Mouse (Mus musculus): ENCODE measurements around the gene Prkcz. TPM values are rescaled to one million over a fixed set of nuclear protein-coding genes. Genes with fewer than 3 reads are reported as not detected.
A peak's percentile ranks its signal among the peaks of the same experiment; 100 is the strongest.

Gene Prkcz
- total and polyA plus RNA-seq, 2 experiments from 2014 or later, result 104 to 106 TPM

GRCm38 (mm10) chr4:155366784-155367183, 5.6 kb upstream of the Prkcz start:
- DNase-seq (ENCODE audit: low spot score) (no peak), ATAC-seq (ENCODE audit: low FRiP score) (no peak)
- Histone ChIP-seq H3K27ac (ENCODE audit: low read depth, low read length) (no peak overlapping the region), H3K4me3 (ENCODE audit: low read depth, low read length) (no peak overlapping the region), H3K9me3 (ENCODE audit: low read length) (no peaks in the 10 kb centered on the region), H3K36me3 (ENCODE audit: insufficient read depth, low read length) (no peaks in the 10 kb centered on the region), H3K9ac (replicated peaks; ENCODE audit: low read length, poor library complexity, severe bottlenecking) (no peak overlapping the region), H3K4me1 (ENCODE audit: insufficient read depth, low read length) (no peaks in the 10 kb centered on the region; the same call in 1 of the 2 replicates), H3K27me3 (ENCODE audit: insufficient read depth, low read length) (peaks cover 17% of the 10 kb centered on the region), H3K4me2 (ENCODE audit: low read depth, low read length, poor library complexity, severe bottlenecking) (no peak overlapping the region)
- WGBS, result 90% methylated on average over 6 of the region's 6 CpGs
- TF ChIP-seq CTCF (IDR thresholded peaks at IDR 0.05), result no peak

DNA sequence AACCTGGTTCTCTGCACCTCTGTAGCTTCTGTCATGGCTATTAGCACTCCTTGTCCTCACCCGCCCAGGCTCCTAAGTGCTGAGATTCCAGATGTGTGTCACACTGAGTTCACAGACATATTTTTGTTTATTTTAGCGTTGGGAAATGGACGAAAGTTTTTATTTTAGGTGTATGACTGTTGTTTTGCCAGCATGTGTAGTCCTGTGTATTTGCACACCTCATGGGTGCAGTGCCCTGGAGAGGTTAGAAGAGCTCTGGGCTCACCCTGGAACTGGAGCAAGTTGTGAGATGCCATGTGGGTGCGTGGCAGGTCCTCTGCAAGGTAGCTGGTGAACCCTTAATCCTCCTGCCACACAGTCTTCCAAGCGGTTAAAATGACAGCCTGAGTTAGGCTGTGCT, 1.3 kb upstream of the Prkcz start:
- Histone ChIP-seq H3K9me3 (ENCODE audit: low read length) (no peaks in the 10 kb centered on the region), H3K9ac (replicated peaks; ENCODE audit: low read length, poor library complexity, severe bottlenecking) (no peak overlapping the region), H3K27ac (ENCODE audit: low read depth, low read length) (no peak overlapping the region), H3K36me3 (ENCODE audit: insufficient read depth, low read length) (no peaks in the 10 kb centered on the region), H3K4me2 (ENCODE audit: low read depth, low read length, poor library complexity, severe bottlenecking) (no peak overlapping the region), H3K27me3 (ENCODE audit: insufficient read depth, low read length) (peaks cover 48% of the 10 kb centered on the region), H3K4me1 (ENCODE audit: insufficient read depth, low read length) (no peaks in the 10 kb centered on the region; the same call in 1 of the 2 replicates), H3K4me3 (ENCODE audit: low read depth, low read length) (no peak overlapping the region)
- ATAC-seq (ENCODE audit: low FRiP score) (no peak), DNase-seq (ENCODE audit: low spot score) (no peak)
- no peak for TF ChIP-seq CTCF (IDR thresholded peaks at IDR 0.05)
- 40% methylated on average over 5 of the region's 5 CpGs for WGBS

- no peak overlapping the region for H3K27ac ChIP-seq (ENCODE audit: low read depth, low read length)
- WGBS, result under 1% methylated on average over 26 of the region's 42 CpGs
- peaks cover 48% of the 10 kb centered on the region for H3K27me3 ChIP-seq (ENCODE audit: insufficient read depth, low read length)
- no peak for TF ChIP-seq CTCF (IDR thresholded peaks at IDR 0.05)
- peak overlapping the region; percentile 59 for H3K4me2 ChIP-seq (ENCODE audit: low read depth, low read length, poor library complexity, severe bottlenecking)
- no peaks in the 10 kb centered on the region; the same call in 1 of the 2 replicates for H3K4me1 ChIP-seq (ENCODE audit: insufficient read depth, low read length)
- H3K4me3 ChIP-seq (ENCODE audit: low read depth, low read length), result peak overlapping the region; percentile 41
- ATAC-seq (ENCODE audit: low FRiP score) (no peak; the same call in 1 of the 2 replicates), DNase-seq (ENCODE audit: low spot score) (no peak)
- no peaks in the 10 kb centered on the region for H3K9me3 ChIP-seq (ENCODE audit: low read length)
- no peak overlapping the region for H3K9ac ChIP-seq (replicated peaks; ENCODE audit: low read length, poor library complexity, severe bottlenecking)
- no peaks in the 10 kb centered on the region for H3K36me3 ChIP-seq (ENCODE audit: insufficient read depth, low read length)
Measured at GRCm38 (mm10) chr4:155360856-155361255, 305 bp downstream of the Prkcz start.

DNA sequence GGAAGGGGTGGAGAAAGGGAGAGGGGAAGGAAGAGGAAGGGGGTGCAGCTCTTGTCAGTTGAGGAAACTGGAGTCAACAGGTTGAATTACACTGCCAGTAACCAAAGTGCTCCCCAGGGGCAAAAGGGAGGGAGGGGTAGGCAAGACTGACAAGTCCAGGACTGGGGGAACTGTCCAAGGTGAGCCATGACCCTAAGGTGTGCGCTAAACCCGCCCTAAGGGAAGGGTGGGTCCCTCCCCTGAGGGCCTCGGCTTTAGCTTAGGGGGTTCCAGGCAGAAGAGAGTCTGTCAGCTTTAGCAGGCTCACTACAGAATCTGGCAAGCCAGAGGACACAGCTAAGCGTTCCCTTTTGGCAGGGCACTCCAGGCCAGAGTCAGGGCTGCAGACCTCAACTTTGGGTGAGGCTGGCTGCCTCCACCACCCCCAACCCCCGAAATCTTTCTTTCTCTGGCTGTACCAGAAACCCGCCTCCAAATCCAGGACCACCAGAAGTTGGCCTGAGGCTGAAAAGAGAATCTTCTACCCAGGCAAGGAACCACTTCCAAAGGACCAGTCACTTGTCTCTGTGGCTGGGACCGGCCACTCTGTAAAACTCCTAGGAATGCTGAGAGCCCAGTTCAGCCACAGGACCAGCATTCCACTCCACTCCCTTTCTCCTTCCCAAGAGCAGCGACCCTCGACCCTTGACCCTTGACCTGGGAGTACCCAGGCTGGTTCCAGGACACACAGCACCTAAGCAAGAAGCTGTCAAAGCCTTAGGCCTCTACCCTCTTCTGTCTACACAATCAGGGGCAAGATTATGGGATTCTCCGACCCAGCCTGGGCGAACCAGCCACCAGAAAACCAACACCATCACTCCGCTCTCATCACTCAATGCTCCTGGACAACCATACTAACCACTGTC, 1.3 kb downstream of the Prkcz start:
- WGBS, result 37% methylated on average over 12 of the region's 12 CpGs
- Histone ChIP-seq H3K4me1 (ENCODE audit: insufficient read depth, low read length) (no peaks in the 10 kb centered on the region; the same call in 1 of the 2 replicates), H3K27me3 (ENCODE audit: insufficient read depth, low read length) (peaks cover 48% of the 10 kb centered on the region), H3K9ac (replicated peaks; ENCODE audit: low read length, poor library complexity, severe bottlenecking) (no peak overlapping the region), H3K9me3 (ENCODE audit: low read length) (no peaks in the 10 kb centered on the region), H3K27ac (ENCODE audit: low read depth, low read length) (no peak overlapping the region), H3K4me2 (ENCODE audit: low read depth, low read length, poor library complexity, severe bottlenecking) (no peak overlapping the region), H3K36me3 (ENCODE audit: insufficient read depth, low read length) (no peaks in the 10 kb centered on the region), H3K4me3 (ENCODE audit: low read depth, low read length) (no peak overlapping the region)
- DNase-seq (ENCODE audit: low spot score) (no peak), ATAC-seq (ENCODE audit: low FRiP score) (no peak)
- TF ChIP-seq CTCF (IDR thresholded peaks at IDR 0.05), result no peak

DNA sequence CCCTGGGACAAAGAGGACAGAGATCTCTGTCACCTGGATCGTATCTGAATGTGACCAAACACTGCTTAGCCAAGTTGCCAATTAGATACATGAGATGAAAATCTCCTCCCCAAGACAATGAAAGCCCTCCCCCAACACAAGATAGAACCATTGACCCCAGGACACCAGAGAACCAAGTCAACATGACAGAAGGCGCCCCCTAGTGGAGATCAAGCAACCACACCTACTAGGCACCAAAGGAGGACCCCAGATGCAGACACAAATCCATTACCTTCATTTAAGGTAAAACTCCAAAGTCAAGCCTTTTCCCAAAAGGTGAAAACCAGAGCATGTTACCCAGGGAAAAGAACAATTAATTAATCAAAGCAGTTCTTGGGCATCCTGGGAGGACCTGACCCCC, 3.6 kb downstream of the Prkcz start:
- ATAC-seq (ENCODE audit: low FRiP score) (no peak), DNase-seq (ENCODE audit: low spot score) (no peak)
- H3K9ac ChIP-seq (replicated peaks; ENCODE audit: low read length, poor library complexity, severe bottlenecking), result no peak overlapping the region
- no peaks in the 10 kb centered on the region for H3K9me3 ChIP-seq (ENCODE audit: low read length)
- TF ChIP-seq CTCF (IDR thresholded peaks at IDR 0.05), result peak; percentile 43
- no peaks in the 10 kb centered on the region; the same call in 1 of the 2 replicates for H3K4me1 ChIP-seq (ENCODE audit: insufficient read depth, low read length)
- H3K4me2 ChIP-seq (ENCODE audit: low read depth, low read length, poor library complexity, severe bottlenecking), result no peak overlapping the region
- no peak overlapping the region for H3K27ac ChIP-seq (ENCODE audit: low read depth, low read length)
- peaks cover 40% of the 10 kb centered on the region for H3K27me3 ChIP-seq (ENCODE audit: insufficient read depth, low read length)
- no peak overlapping the region for H3K4me3 ChIP-seq (ENCODE audit: low read depth, low read length)
- WGBS, result 45% methylated on average over 2 of the region's 2 CpGs
- no peaks in the 10 kb centered on the region for H3K36me3 ChIP-seq (ENCODE audit: insufficient read depth, low read length)

DNA sequence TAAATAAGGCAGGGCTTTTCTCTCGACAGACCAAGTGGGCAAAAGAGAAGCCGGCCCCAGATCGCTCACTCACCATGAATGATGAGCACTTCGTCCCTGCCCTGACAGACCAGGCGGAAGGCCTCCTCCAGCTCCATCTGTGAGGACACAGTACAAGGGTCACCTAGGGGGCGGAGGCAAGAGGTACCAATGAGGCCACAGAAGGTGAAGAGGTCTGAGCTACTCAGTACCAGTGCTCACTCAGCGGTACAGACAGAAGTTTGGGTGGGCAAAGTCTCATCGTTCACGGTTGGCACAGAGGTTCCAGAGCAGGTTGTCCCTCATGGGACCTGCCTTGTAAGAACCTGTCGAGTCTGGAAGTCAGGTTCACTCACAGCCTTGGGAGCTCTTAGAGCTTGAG, 4.8 kb downstream of the Prkcz start:
- Histone ChIP-seq H3K4me3 (ENCODE audit: low read depth, low read length) (no peak overlapping the region), H3K9ac (replicated peaks; ENCODE audit: low read length, poor library complexity, severe bottlenecking) (no peak overlapping the region), H3K4me1 (ENCODE audit: insufficient read depth, low read length) (no peaks in the 10 kb centered on the region), H3K27ac (ENCODE audit: low read depth, low read length) (no peak overlapping the region), H3K9me3 (ENCODE audit: low read length) (no peaks in the 10 kb centered on the region), H3K27me3 (ENCODE audit: insufficient read depth, low read length) (peaks cover 27% of the 10 kb centered on the region), H3K4me2 (ENCODE audit: low read depth, low read length, poor library complexity, severe bottlenecking) (no peak overlapping the region), H3K36me3 (ENCODE audit: insufficient read depth, low read length) (no peaks in the 10 kb centered on the region)
- WGBS, result 90% methylated on average over 10 of the region's 10 CpGs
- no peak for TF ChIP-seq CTCF (IDR thresholded peaks at IDR 0.05)
- ATAC-seq (ENCODE audit: low FRiP score) (no peak), DNase-seq (ENCODE audit: low spot score) (no peak)

Measured in midbrain, postnatal 0 days (tissue).